Mouse (Mus musculus) cerebellum, adult 18-20 months (tissue): ENCODE measurements around the gene Uggt1.

Experiments
- DNase-seq, 2 experiments: peaks; one replicate each; pipeline ENCODE4 v3.0.0; 2021

Gene Uggt1

GRCm38 (mm10) chr1:36255871-36256640 is 11.5 kb upstream of the Uggt1 start:
- DNase-seq, result no peak

GRCm38 (mm10) chr1:36254635-36255360 is 10.3 kb upstream of the Uggt1 start:
- peak; percentile 79 to 82 for DNase-seq

GRCm38 (mm10) chr1:36252791-36253190 is 8.3 kb upstream of the Uggt1 start:
- peak; percentile 81 to 82 for DNase-seq

- no peak for DNase-seq
Measured at GRCm38 (mm10) chr1:36251426-36251825, 6.9 kb upstream of the Uggt1 start.

GRCm38 (mm10) chr1:36246688-36247087 is 2.2 kb upstream of the Uggt1 start:
- DNase-seq, result no peak

GRCm38 (mm10) chr1:36244828-36245215 is 302 bp upstream of the Uggt1 start:
- DNase-seq, result no peak

- no peak for DNase-seq
Measured at GRCm38 (mm10) chr1:36243447-36244057, 968 bp downstream of the Uggt1 start.

GRCm38 (mm10) chr1:36241903-36242429 is 2.6 kb downstream of the Uggt1 start:
- no peak for DNase-seq

GRCm38 (mm10) chr1:36240176-36240575 is 4.3 kb downstream of the Uggt1 start:
- DNase-seq, result no peak

GRCm38 (mm10) chr1:36239396-36239795 is 5.1 kb downstream of the Uggt1 start:
- DNase-seq, result no peak

GRCm38 (mm10) chr1:36235855-36236254 is 8.7 kb downstream of the Uggt1 start:
- DNase-seq, result no peak

- no peak for DNase-seq
Measured at GRCm38 (mm10) chr1:36235057-36235639, 9.4 kb downstream of the Uggt1 start.

GRCm38 (mm10) chr1:36233218-36233617 is 11.3 kb downstream of the Uggt1 start:
- no peak for DNase-seq

GRCm38 (mm10) chr1:36230919-36231705 is 13.4 kb downstream of the Uggt1 start:
- no peak for DNase-seq

- DNase-seq, result no peak
Measured at GRCm38 (mm10) chr1:36228461-36228860, 16.1 kb downstream of the Uggt1 start.

GRCm38 (mm10) chr1:36224648-36225047 is 19.9 kb downstream of the Uggt1 start:
- no peak for DNase-seq

- no peak for DNase-seq
Measured at GRCm38 (mm10) chr1:36214324-36214723, 30.2 kb downstream of the Uggt1 start.

- DNase-seq, result no peak
Measured at GRCm38 (mm10) chr1:36201739-36202138, 42.8 kb downstream of the Uggt1 start.

- no peak for DNase-seq
Measured at GRCm38 (mm10) chr1:36194482-36194881, 50.0 kb downstream of the Uggt1 start.

GRCm38 (mm10) chr1:36191966-36192365 is 52.6 kb downstream of the Uggt1 start:
- DNase-seq, result no peak

- DNase-seq, result no peak
Measured at GRCm38 (mm10) chr1:36180038-36180437, 64.5 kb downstream of the Uggt1 start.

- no peak for DNase-seq
Measured at GRCm38 (mm10) chr1:36173461-36173860, 71.1 kb downstream of the Uggt1 start.
